Mouse (Mus musculus) heart, embryonic 11.5 days (tissue): ENCODE data around the gene Cabp1. TPM values are rescaled to one million over a fixed set of nuclear protein-coding genes. Genes with fewer than 3 reads are reported as not detected.

Experiments used
- ATAC-seq: fragments of 200-750 bp; cut with Nextera tagmentation; replicated peaks from 2 replicates; pipeline ENCODE4 v1.8.0; 2017; ENCODE audit warnings: moderate library complexity; ENCODE audit not compliant: insufficient number of reproducible peaks, low FRiP score, low TSS enrichment
- H3K27ac ChIP-seq: fragments of 300-500 bp; sonication (generic); 2 replicates; pipeline ENCODE4 v1.5.1; 2014; ENCODE audit warnings: mild to moderate bottlenecking, low read depth, low read length
- H3K27me3 ChIP-seq: fragments of 300-500 bp; sonication (generic); 2 replicates; pipeline ENCODE4 v1.6.1; 2014; ENCODE audit warnings: mild to moderate bottlenecking, low read length, mixed read lengths; ENCODE audit not compliant: control insufficient read depth, insufficient read depth
- H3K36me3 ChIP-seq: fragments of 300-500 bp; sonication (generic); 2 replicates; pipeline ENCODE4 v1.6.1; 2014; ENCODE audit warnings: mild to moderate bottlenecking, low read length, moderate library complexity, mixed read lengths; ENCODE audit not compliant: control insufficient read depth, insufficient read depth
- H3K4me1 ChIP-seq: fragments of 300-500 bp; sonication (generic); 2 replicates; pipeline ENCODE4 v1.6.1; 2014; ENCODE audit warnings: low read length; ENCODE audit not compliant: control insufficient read depth, insufficient read depth
- H3K4me2 ChIP-seq: fragments of 300-500 bp; sonication (generic); 2 replicates; pipeline ENCODE4 v1.6.1; 2014; ENCODE audit warnings: mild to moderate bottlenecking, moderate library complexity
- H3K4me3 ChIP-seq: fragments of 300-500 bp; sonication (generic); 2 replicates; pipeline ENCODE4 v1.5.1; 2014; ENCODE audit warnings: low read depth, low read length
- H3K9ac ChIP-seq: fragments of 300-500 bp; sonication (generic); 2 replicates; pipeline ENCODE4 v1.6.1; 2014; ENCODE audit warnings: mild to moderate bottlenecking, low read depth, low read length, moderate library complexity
- H3K9me3 ChIP-seq: fragments of 300-500 bp; sonication (generic); replicated peaks from 2 replicates; pipeline ENCODE4 v1.6.1; 2016; ENCODE audit warnings: low read length; ENCODE audit not compliant: control insufficient read depth
- WGBS: fragments of 180-500 bp; shearing (Covaris S2); extraction: QIAGEN DNeasy Blood & Tissue Kit; methylation state at CpG from one replicate; pipeline ENCODE4 v1.1.7; 2014; ENCODE audit not compliant: insufficient replicate concordance; 5-methylcytosine and 5-hydroxymethylcytosine counted together
- polyA plus RNA-seq: library from polyadenylated mRNA; unstranded; fragments of >200 nt; fragmentation: Nextera tagmentation; extraction: Ambion mirVana; gene quantifications from 2 replicates; pipeline ENCODE4 v1.2.1, GENCODE M21; 2014

Cabp1 gene
- polyA plus RNA-seq, 1 experiment from 2014 or later: 0.63 TPM

DNA sequence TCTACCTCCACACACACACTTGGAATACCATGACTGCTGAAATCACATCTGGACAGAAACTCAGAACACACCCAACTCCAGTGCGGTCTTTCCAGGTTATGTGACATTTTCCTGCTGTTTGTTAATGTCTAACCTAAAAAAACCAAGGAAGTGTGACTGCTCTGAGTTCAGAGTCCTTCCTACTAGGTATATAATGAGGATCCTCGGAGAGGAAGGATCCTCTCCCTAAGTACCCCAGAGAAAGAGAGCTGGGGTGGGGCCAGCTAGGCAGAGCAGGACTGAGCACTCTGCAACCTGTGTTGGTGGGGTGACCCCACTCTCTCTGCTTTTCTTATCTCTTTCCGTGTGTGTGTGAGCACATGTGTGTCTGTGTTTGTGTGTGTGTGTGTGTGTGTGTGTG is 46.8 kb downstream of the Cabp1 start:
- H3K4me3 ChIP-seq: no peak overlapping the region
- H3K36me3 ChIP-seq: peaks cover 43% of the 10 kb centered on the region
- no peaks in the 10 kb centered on the region for H3K9me3 ChIP-seq
- peaks cover 11% of the 10 kb centered on the region for H3K4me1 ChIP-seq
- no peak overlapping the region for H3K9ac ChIP-seq
- H3K27ac ChIP-seq: no peak overlapping the region
- ATAC-seq: no peak
- no peak overlapping the region for H3K4me2 ChIP-seq
- 70% methylated on average over 3 of the region's 3 CpGs for WGBS
- no peaks in the 10 kb centered on the region for H3K27me3 ChIP-seq

DNA sequence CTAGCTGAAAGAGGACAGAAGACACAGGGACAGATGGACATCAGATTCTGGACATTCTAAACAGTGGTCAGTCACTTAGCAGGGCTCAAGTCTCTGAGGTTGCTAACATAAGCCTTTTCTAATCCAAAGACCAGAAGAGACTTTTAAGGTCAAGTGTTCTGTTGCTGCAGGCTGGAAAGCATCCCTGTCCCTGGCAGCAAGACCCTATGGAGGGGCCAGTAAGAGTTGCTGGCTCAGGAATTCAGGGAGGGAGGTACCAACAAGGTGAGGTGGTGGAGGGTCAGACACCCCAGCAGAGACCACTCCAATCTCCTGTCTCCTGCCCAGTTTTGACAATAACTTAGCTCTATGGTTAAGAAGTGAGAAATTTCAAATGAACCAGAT is 47.4 kb downstream of the Cabp1 start:
- Histone ChIP-seq H3K9me3 (no peaks in the 10 kb centered on the region), H3K36me3 (peaks cover 43% of the 10 kb centered on the region)

DNA sequence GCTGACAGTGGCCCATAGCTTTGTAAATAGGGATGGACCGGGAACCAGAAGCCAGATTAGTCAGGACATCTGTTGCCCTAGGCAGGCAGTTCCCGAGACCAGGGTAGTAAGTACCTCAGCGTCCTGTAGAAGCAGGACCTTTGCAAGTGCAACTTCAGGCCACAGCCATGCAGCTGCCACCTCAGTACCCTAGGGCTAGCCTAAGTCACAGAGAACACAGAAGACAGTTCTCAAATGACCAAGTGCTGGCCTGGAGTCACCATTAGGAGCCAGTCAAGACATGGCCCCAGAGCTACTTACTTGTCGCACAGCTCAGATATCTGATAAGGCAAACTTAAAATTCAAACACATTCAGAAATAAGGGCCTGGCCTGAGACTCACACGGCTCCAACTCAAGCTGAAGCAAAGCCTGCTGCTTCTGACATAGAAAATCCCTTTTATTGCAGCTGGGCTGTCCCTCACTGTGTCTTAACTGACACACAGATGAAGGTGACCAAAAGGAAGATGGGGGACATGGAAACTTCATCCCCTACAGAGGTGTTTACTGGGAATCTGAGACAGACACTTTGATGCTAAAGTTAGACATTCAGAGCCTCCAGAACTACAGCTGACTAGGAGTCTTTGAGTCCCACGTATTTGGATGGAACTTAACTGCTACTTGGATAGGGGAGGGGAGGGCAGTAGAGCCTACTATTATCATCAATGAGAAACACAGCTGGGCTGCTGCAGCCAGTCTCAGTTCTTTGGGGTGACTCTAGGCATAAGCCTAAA is 48.0 kb downstream of the Cabp1 start:
- Histone ChIP-seq H3K9ac (no peak overlapping the region; the same call in 1 of the 2 replicates), H3K9me3 (no peaks in the 10 kb centered on the region), H3K4me1 (no peaks in the 10 kb centered on the region), H3K4me3 (no peak overlapping the region), H3K27ac (no peak overlapping the region), H3K36me3 (peaks cover 43% of the 10 kb centered on the region), H3K4me2 (no peak overlapping the region), H3K27me3 (no peaks in the 10 kb centered on the region)
- 84% methylated on average over 6 of the region's 6 CpGs for WGBS
- ATAC-seq: no peak

More for the DNA sequence above, 47.4 kb downstream of the Cabp1 start:
- ATAC-seq: no peak
- H3K9ac ChIP-seq: no peak overlapping the region
- no peaks in the 10 kb centered on the region for H3K27me3 ChIP-seq
- H3K27ac ChIP-seq: no peak overlapping the region
- H3K4me3 ChIP-seq: no peak overlapping the region
- no peak overlapping the region for H3K4me2 ChIP-seq
- H3K4me1 ChIP-seq: peaks cover 5% of the 10 kb centered on the region; the same call in 1 of the 2 replicates

DNA sequence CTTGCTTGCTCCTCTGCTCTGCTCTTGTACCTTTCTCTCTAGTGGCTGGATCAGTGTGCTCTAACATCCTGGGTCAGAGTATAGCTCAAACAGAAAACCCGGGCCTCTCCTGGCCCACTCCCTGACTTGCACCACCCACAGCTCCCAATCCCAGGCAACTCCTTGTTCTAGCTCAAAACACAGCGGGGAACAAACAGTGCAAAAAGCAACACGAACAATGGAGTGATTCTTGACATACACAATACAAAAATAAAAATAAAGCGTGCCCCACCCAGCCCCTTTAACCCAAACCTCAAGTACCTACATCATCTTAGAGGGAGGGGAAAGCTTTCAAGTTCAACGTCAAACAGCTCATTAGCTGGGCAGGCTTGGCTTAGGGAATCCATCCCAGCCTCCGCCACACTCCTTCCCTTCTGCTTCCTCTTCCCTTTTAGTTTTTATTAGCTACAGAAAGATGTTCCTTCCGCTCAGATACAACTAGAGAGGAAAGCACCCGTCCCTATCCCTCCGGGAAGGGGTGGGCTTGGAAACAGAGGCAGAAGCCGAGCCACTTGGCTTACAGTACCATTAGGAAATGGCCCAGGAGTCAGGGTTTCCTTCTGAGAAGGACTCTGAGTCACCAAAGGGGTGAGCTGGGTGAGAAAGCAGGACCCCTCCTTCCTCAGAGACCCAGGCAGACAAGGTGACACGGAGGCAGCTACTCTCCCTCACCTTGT is 48.8 kb downstream of the Cabp1 start:
- Histone ChIP-seq H3K4me2 (no peak overlapping the region), H3K27me3 (no peaks in the 10 kb centered on the region), H3K4me3 (no peak overlapping the region), H3K27ac (no peak overlapping the region), H3K9me3 (no peaks in the 10 kb centered on the region), H3K36me3 (peaks cover 39% of the 10 kb centered on the region), H3K9ac (no peak overlapping the region; the same call in 1 of the 2 replicates), H3K4me1 (no peaks in the 10 kb centered on the region)
- 77% methylated on average over 11 of the region's 11 CpGs for WGBS
- no peak for ATAC-seq

- Histone ChIP-seq H3K27me3 (no peaks in the 10 kb centered on the region), H3K9ac (no peak overlapping the region), H3K27ac (no peak overlapping the region), H3K4me2 (no peak overlapping the region), H3K36me3 (peaks cover 30% of the 10 kb centered on the region), H3K9me3 (no peaks in the 10 kb centered on the region), H3K4me3 (no peak overlapping the region), H3K4me1 (no peaks in the 10 kb centered on the region)
- no peak for ATAC-seq
- WGBS: 78% methylated on average over 6 of the region's 6 CpGs
These were observed 49.7 kb downstream of the Cabp1 start for GRCm38 (mm10) chr5:115144471-115144870.

DNA sequence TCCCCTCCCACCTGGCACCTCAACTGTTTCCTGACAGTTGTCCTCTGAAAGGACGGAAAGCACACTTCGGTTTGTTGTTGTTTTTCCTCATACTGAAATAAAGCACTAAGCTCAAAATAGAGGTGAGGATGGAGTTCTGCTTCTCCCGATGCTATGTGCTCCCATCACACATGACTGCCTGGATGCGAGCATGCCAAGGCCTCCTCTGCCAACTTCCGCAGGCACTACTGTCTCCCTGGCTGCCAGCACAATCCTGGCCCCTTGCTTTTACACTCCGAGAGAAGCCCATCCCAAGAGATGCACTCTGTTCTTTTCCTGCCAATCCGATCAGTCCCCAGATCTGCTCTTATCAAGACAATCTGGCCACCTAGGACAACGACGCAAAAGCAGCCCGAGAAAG is 50.6 kb downstream of the Cabp1 start:
- Histone ChIP-seq H3K9ac (no peak overlapping the region), H3K4me1 (no peaks in the 10 kb centered on the region), H3K36me3 (peaks cover 23% of the 10 kb centered on the region), H3K9me3 (no peaks in the 10 kb centered on the region), H3K4me2 (no peak overlapping the region), H3K27ac (no peak overlapping the region), H3K4me3 (no peak overlapping the region), H3K27me3 (no peaks in the 10 kb centered on the region)
- WGBS: 78% methylated on average over 10 of the region's 10 CpGs
- ATAC-seq: no peak

- no peak overlapping the region for H3K9ac ChIP-seq
- H3K27me3 ChIP-seq: no peaks in the 10 kb centered on the region
- H3K4me1 ChIP-seq: no peaks in the 10 kb centered on the region
- no peak overlapping the region for H3K4me2 ChIP-seq
- no peak overlapping the region for H3K27ac ChIP-seq
- no peak overlapping the region for H3K4me3 ChIP-seq
- H3K36me3 ChIP-seq: peaks cover 9% of the 10 kb centered on the region
- no peak for ATAC-seq
- no peaks in the 10 kb centered on the region for H3K9me3 ChIP-seq
- 88% methylated on average over 9 of the region's 9 CpGs for WGBS
These were observed 51.9 kb downstream of the Cabp1 start for GRCm38 (mm10) chr5:115142166-115142697.

DNA sequence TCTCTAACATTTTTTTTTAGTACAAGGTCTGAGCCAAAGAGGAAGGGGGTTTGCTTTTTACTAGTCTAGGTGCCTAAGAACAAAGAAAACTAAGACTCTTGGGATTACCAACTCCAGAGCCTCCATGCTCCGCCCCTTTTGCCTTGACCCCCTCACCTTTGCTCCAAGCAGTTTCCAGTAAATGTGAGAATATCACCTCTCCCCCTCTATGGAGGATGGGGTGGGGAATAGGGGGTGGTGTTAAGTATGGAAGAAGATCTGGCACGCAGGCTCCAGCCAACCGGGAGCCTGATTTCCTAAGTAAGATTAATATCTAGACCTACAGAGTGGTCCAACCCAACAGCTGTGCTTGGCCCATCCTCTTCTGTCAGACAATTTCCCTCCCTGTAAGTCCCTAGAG is 53.5 kb downstream of the Cabp1 start:
- Histone ChIP-seq H3K27me3 (no peaks in the 10 kb centered on the region), H3K4me1 (no peaks in the 10 kb centered on the region), H3K4me3 (no peak overlapping the region), H3K9me3 (no peaks in the 10 kb centered on the region), H3K27ac (no peak overlapping the region), H3K4me2 (no peak overlapping the region), H3K36me3 (peaks cover 7% of the 10 kb centered on the region; the same call in 1 of the 2 replicates), H3K9ac (no peak overlapping the region)
- ATAC-seq: no peak
- 69% methylated on average over 3 of the region's 3 CpGs for WGBS
